Mouse (Mus musculus): Measurements from ENCODE around the gene Smim4.

DNA sequence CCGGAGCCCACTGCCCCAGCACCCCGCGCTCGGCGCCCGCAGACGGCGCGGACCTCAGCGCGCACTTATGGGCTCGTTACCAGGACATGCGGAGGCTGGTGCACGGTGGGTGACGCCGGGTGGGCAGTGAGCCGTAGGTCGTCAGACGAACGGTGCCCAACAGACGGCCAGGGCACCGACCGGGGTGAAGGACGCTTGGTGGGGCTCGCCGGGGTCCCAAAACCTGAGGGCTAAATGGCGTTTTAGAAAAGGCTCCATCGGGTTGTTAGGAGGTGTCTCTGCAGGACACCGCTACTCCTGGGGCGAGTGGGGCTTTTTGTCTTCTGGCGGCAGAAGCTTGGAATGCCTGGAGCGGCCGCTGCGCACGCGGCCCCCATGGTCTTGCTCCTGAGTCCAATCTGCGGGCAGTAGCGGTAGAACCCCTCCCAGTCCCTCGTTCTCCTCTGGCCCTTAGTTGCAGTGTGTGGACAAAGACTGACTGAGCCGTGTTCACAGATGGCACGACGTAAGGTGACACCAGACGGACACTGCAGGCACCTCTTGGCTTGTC, 2.6 kb upstream of the Smim4 start:
- TF ChIP-seq POLR2A (IDR thresholded peaks at IDR 0.05; ENCODE audit: control insufficient read depth, extremely low read depth, insufficient read depth, low read length, poor library complexity): no peak
- TF ChIP-seq CTCF (IDR thresholded peaks at IDR 0.05; ENCODE audit: borderline replicate concordance, control insufficient read depth, extremely low read depth, insufficient read depth, low read length, poor library complexity): no peak

All from thymus, adult 2 months (tissue).